Mouse (Mus musculus) bone marrow, adult 2 months (tissue): Measurements from ENCODE around the gene Plch2. TPM values are rescaled to one million over a fixed set of nuclear protein-coding genes. Genes with fewer than 3 reads are reported as not detected.

Experiments
- H3K27ac ChIP-seq: fragments of 200-500 bp; 2 replicates; pipeline ENCODE4 v1.5.1; 2012; ENCODE audit warnings: low read depth, mild to moderate bottlenecking, control low read depth, inconsistent platforms, low read length; ENCODE audit not compliant: control insufficient read depth, poor library complexity, insufficient read depth
- H3K4me1 ChIP-seq: fragments of 200-500 bp; 2 replicates; pipeline ENCODE4 v1.6.1; 2011; ENCODE audit warnings: low read length; ENCODE audit not compliant: control insufficient read depth, insufficient read depth
- H3K4me3 ChIP-seq: fragments of 200-500 bp; replicated peaks from 2 replicates; pipeline ENCODE3; 2011; ENCODE audit warnings: mild to moderate bottlenecking, low read depth, low read length, control low read depth; ENCODE audit not compliant: control insufficient read depth
- CTCF ChIP-seq: fragments of 200-500 bp; IDR thresholded peaks from 2 replicates; pipeline ENCODE4 v1.5.1; 2011; ENCODE audit warnings: low read length, control low read depth; ENCODE audit not compliant: control insufficient read depth, insufficient read depth
- POLR2A ChIP-seq: fragments of 200-500 bp; IDR thresholded peaks from 2 replicates; pipeline ENCODE4 v1.6.1; 2011; ENCODE audit warnings: low read depth, mild to moderate bottlenecking, control low read depth, low read length, borderline replicate concordance; ENCODE audit not compliant: control insufficient read depth
- WGBS: fragments of 180-500 bp; shearing (Covaris S2); methylation state at CpG from one replicate; pipeline ENCODE4 v1.1.7; 2018; 5-methylcytosine and 5-hydroxymethylcytosine counted together
- polyA plus RNA-seq: library from polyadenylated mRNA; stranded (reverse); fragments of >200 nt; gene quantifications from 2 replicates; pipeline ENCODE4 v1.2.4, GENCODE M21; 2011; ENCODE audit warnings: low replicate concordance; ENCODE audit not compliant: missing spikeins, insufficient read depth, insufficient read length

Gene Plch2
- polyA plus RNA-seq, 1 experiment: not detected

GRCm38 (mm10) chr4:154935788-154936187, 120.8 kb downstream of the Plch2 start:
- WGBS: 76% methylated on average over 7 of the region's 7 CpGs
- no peak for TF ChIP-seq POLR2A
- TF ChIP-seq CTCF: peak; percentile 32; the same call in 1 of the 2 replicates
- H3K4me1 ChIP-seq: peaks cover 17% of the 10 kb centered on the region
- peak overlapping the region; percentile 57 for H3K27ac ChIP-seq
- H3K4me3 ChIP-seq: no peak overlapping the region

DNA sequence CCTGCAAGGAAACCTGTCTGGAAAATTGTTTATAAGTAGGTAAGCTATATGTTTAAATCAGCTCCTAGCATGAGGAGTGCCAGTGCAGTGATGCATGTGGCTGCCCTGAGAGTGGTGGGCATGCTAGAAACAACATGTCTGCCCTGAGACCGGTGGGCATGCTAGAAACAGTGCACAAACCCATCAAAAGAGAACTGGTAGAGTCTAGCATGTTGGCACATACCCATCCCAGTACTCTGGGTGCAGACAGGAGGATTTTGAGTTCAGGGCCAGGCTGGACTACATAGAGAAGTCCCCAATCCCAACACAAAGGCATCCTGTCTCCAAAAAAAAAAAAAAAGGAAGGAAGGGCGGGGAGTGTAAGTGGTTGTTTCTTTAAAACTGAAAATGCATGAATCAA, 121.8 kb downstream of the Plch2 start:
- H3K27ac ChIP-seq: peak overlapping the region; percentile 7; the same call in 1 of the 2 replicates
- 49% methylated on average over 2 of the region's 2 CpGs for WGBS
- TF ChIP-seq POLR2A (no peak), CTCF (no peak)
- H3K4me1 ChIP-seq: peaks cover 21% of the 10 kb centered on the region
- H3K4me3 ChIP-seq: no peak overlapping the region

DNA sequence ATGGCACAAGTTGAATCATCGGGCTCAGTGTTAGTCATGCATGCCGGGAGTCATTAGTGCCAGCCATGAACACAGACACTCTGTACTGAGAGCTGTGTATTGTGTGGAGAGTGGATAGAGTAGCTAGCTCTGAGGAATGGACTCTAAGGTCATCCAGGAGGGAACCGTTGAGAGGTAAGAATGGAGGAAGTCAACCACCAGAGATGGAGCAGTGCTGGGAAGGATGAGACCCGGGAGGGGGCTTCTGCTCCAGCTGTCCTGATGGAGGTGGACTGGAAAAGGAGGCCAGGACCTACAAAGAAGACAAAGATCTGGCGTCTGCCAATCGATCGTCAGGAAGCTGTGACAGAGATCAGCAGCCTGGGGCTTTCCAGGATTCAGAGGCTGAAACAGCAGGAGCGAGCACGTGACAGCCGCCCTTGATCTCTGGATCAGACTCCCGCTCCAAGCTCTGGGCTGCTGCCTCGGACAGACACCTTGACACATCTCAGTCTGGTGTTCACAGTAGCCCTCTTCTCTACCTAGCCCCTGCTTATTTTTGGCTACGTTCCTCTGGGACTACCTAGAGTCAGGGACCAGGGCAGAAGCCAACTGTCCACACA, 123.2 kb downstream of the Plch2 start:
- H3K4me3 ChIP-seq: no peak overlapping the region
- no peak overlapping the region for H3K27ac ChIP-seq
- peaks cover 21% of the 10 kb centered on the region for H3K4me1 ChIP-seq
- no peak for TF ChIP-seq POLR2A
- TF ChIP-seq CTCF: no peak
- WGBS: 84% methylated on average over 13 of the region's 13 CpGs

Other genes with a start within 250 kb of the Plch2 start
- not detected in 2 replicates for gene Ttc34, start 219.3 kb downstream of the Plch2 start, polyA plus RNA-seq
- gene Mmel1, start 187.2 kb downstream of the Plch2 start, polyA plus RNA-seq: 1.1 and 1.4 TPM in 2 replicates
- gene Fam213b, start 157.6 kb downstream of the Plch2 start, polyA plus RNA-seq: 16.6 and 32.5 TPM in 2 replicates
- gene Tnfrsf14, start 128.2 kb downstream of the Plch2 start, polyA plus RNA-seq: 155 and 183 TPM in 2 replicates
- not detected in 2 replicates for gene Hes5, start 95.9 kb downstream of the Plch2 start, polyA plus RNA-seq
- gene Pank4, start 92.7 kb downstream of the Plch2 start, polyA plus RNA-seq: 29.7 and 30.3 TPM in 2 replicates
- gene Pex10, start 10.2 kb upstream of the Plch2 start, polyA plus RNA-seq: 3.4 and 12.1 TPM in 2 replicates
- 41.1 and 55.8 TPM in 2 replicates for gene Rer1, start 29.6 kb upstream of the Plch2 start, polyA plus RNA-seq
- 2.0 and 6.5 TPM in 2 replicates for gene Morn1, start 29.8 kb upstream of the Plch2 start, polyA plus RNA-seq
- 7.0 and 10.4 TPM in 2 replicates for gene Ski, start 165.8 kb upstream of the Plch2 start, polyA plus RNA-seq
- gene Faap20, start 193.0 kb upstream of the Plch2 start, polyA plus RNA-seq: 19.3 and 29.3 TPM in 2 replicates